Mouse (Mus musculus): ENCODE results near the gene Sp1. TPM values are rescaled to one million over a fixed set of nuclear protein-coding genes. Genes with fewer than 3 reads are reported as not detected.

The Sp1 gene
- polyA plus RNA-seq, 1 experiment from 2014 or later = 6.9 TPM

DNA sequence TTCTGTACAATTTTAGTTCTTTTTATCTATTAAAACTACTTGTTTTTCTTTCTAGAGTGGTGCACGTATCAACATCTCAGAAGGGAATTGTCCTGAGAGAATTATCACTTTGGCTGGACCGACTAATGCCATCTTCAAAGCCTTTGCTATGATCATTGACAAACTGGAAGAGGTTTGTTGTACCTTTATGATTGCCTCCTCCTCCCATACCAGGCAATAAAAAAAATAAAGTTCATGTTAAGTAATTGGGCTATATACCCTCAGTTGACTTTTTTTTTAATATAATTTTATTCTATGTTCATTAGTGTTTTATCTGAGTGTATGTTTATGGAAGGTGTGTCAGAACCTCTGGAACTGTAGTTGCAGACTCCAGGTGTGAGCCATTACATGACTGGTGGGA lies 68.6 kb downstream of the Sp1 start:
- peaks cover 55% of the 10 kb centered on the region for H3K36me3 ChIP-seq
- no peak overlapping the region for H3K4me2 ChIP-seq
- no peak for ATAC-seq (ENCODE audit: insufficient number of reproducible peaks, low FRiP score)
- H3K9me3 ChIP-seq (replicated peaks) = no peaks in the 10 kb centered on the region
- H3K27me3 ChIP-seq (replicated peaks) = no peaks in the 10 kb centered on the region
- no peak overlapping the region for H3K4me3 ChIP-seq
- peaks cover 6% of the 10 kb centered on the region; the same call in 1 of the 2 replicates for H3K4me1 ChIP-seq (replicated peaks)
- H3K27ac ChIP-seq (ENCODE audit: poor library complexity, severe bottlenecking) = no peak overlapping the region
- 89% methylated on average over 2 of the region's 2 CpGs for WGBS
- H3K9ac ChIP-seq = no peak overlapping the region

DNA sequence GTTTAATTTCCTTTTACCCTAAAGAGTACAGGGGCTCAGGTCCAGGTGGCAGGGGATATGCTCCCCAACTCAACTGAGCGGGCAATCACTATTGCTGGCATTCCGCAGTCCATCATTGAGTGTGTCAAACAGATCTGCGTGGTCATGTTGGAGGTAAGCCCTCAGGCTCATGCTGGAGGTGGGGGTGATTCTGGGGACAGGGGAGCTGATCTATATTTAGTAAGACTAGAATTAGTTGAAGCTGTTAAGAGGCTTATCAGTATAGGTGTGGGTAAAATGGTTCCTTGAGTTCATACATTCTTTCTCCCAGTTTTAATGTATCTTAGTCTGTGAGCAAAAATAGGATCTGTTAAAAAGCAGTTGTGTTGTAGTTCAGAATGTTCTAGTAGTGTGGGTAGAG lies 77.2 kb downstream of the Sp1 start:
- Histone ChIP-seq H3K27ac (ENCODE audit: poor library complexity, severe bottlenecking) (peak overlapping the region; percentile 51), H3K4me2 (peak overlapping the region; percentile 40), H3K9me3 (replicated peaks) (no peaks in the 10 kb centered on the region), H3K9ac (no peak overlapping the region), H3K36me3 (peaks cover 76% of the 10 kb centered on the region), H3K4me1 (replicated peaks) (peaks cover 15% of the 10 kb centered on the region), H3K27me3 (replicated peaks) (no peaks in the 10 kb centered on the region), H3K4me3 (no peak overlapping the region)
- peak; percentile 48; the same call in 1 of the 2 replicates for ATAC-seq (ENCODE audit: insufficient number of reproducible peaks, low FRiP score)
- 43% methylated on average over 3 of the region's 3 CpGs for WGBS

DNA sequence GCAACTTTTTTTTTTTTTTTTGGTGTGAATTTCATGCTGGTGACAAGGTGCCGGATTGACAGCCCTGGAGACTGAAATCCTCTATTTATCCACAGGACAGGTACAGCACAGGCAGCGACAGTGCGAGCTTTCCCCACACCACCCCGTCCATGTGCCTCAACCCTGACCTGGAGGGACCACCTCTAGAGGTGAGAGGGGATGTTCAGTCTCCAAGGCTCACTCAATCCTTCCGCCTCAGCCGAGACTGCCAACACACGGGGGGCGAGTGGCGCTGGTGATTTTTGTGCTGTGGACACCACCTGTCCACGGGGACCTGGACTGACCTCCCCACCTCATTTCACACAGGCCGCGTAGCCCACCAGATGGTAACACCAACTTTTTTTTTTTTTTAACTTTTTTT lies 79.9 kb downstream of the Sp1 start:
- Histone ChIP-seq H3K4me3 (no peak overlapping the region), H3K4me2 (no peak overlapping the region), H3K4me1 (replicated peaks) (peaks cover 15% of the 10 kb centered on the region), H3K9me3 (replicated peaks) (no peaks in the 10 kb centered on the region), H3K27ac (ENCODE audit: poor library complexity, severe bottlenecking) (no peak overlapping the region), H3K36me3 (peaks cover 74% of the 10 kb centered on the region), H3K9ac (no peak overlapping the region), H3K27me3 (replicated peaks) (no peaks in the 10 kb centered on the region)
- ATAC-seq (ENCODE audit: insufficient number of reproducible peaks, low FRiP score) = no peak
- 86% methylated on average over 12 of the region's 12 CpGs for WGBS

Other genes starting within 250 kb of the Sp1 start
- gene Zfp740, start 202.9 kb upstream of the Sp1 start, polyA plus RNA-seq (2016; fragmentation: Nextera tagmentation; extraction: Ambion mirVana) = 47.3 and 48.6 TPM in 2 replicates
- 39.1 and 39.4 TPM in 2 replicates for gene Csad, start 201.4 kb upstream of the Sp1 start, polyA plus RNA-seq (2016; fragmentation: Nextera tagmentation; extraction: Ambion mirVana)
- 0.38 and 0.72 TPM in 2 replicates for gene Itgb7, start 174.2 kb upstream of the Sp1 start, polyA plus RNA-seq (2016; fragmentation: Nextera tagmentation; extraction: Ambion mirVana)
- 12.0 TPM in 2 replicates for gene Rarg, start 148.6 kb upstream of the Sp1 start, polyA plus RNA-seq (2016; fragmentation: Nextera tagmentation; extraction: Ambion mirVana)
- gene Gm9918, start 135.6 kb upstream of the Sp1 start, polyA plus RNA-seq (2016; fragmentation: Nextera tagmentation; extraction: Ambion mirVana) = 0.19 TPM in 1 of 2 replicates, not detected in the other
- 46.2 and 48.2 TPM in 2 replicates for gene Mfsd5, start 126.7 kb upstream of the Sp1 start, polyA plus RNA-seq (2016; fragmentation: Nextera tagmentation; extraction: Ambion mirVana)
- 24.0 and 26.1 TPM in 2 replicates for gene Espl1, start 109.9 kb upstream of the Sp1 start, polyA plus RNA-seq (2016; fragmentation: Nextera tagmentation; extraction: Ambion mirVana)
- 267 and 273 TPM in 2 replicates for gene Pfdn5, start 80.0 kb upstream of the Sp1 start, polyA plus RNA-seq (2016; fragmentation: Nextera tagmentation; extraction: Ambion mirVana)
- gene Myg1, start 74.4 kb upstream of the Sp1 start, polyA plus RNA-seq (2016; fragmentation: Nextera tagmentation; extraction: Ambion mirVana) = 58.8 and 60.7 TPM in 2 replicates
- 53.8 and 55.8 TPM in 2 replicates for gene Aaas, start 55.4 kb upstream of the Sp1 start, polyA plus RNA-seq (2016; fragmentation: Nextera tagmentation; extraction: Ambion mirVana)
- gene Sp7, start 39.0 kb upstream of the Sp1 start, polyA plus RNA-seq (2016; fragmentation: Nextera tagmentation; extraction: Ambion mirVana) = 0.34 and 0.58 TPM in 2 replicates
- gene Amhr2, start 39.2 kb downstream of the Sp1 start, polyA plus RNA-seq (2016; fragmentation: Nextera tagmentation; extraction: Ambion mirVana) = 0.38 and 0.71 TPM in 2 replicates
- gene Prr13, start 52.9 kb downstream of the Sp1 start, polyA plus RNA-seq (2016; fragmentation: Nextera tagmentation; extraction: Ambion mirVana) = 116 and 119 TPM in 2 replicates
- gene Pcbp2, start 64.4 kb downstream of the Sp1 start, polyA plus RNA-seq (2016; fragmentation: Nextera tagmentation; extraction: Ambion mirVana) = 134 and 142 TPM in 2 replicates
- gene Gm10337, start 97.6 kb downstream of the Sp1 start, polyA plus RNA-seq (2016; fragmentation: Nextera tagmentation; extraction: Ambion mirVana) = not detected in 2 replicates
- 14.7 and 17.3 TPM in 2 replicates for gene Map3k12, start 110.9 kb downstream of the Sp1 start, polyA plus RNA-seq (2016; fragmentation: Nextera tagmentation; extraction: Ambion mirVana)
- 100 and 104 TPM in 2 replicates for gene Tarbp2, start 112.0 kb downstream of the Sp1 start, polyA plus RNA-seq (2016; fragmentation: Nextera tagmentation; extraction: Ambion mirVana)
- gene Npff, start 118.8 kb downstream of the Sp1 start, polyA plus RNA-seq (2016; fragmentation: Nextera tagmentation; extraction: Ambion mirVana) = 2.2 and 2.8 TPM in 2 replicates
- not detected in 2 replicates for gene Gm28047, start 218.9 kb downstream of the Sp1 start, polyA plus RNA-seq (2016; fragmentation: Nextera tagmentation; extraction: Ambion mirVana)
- 31.0 and 32.5 TPM in 2 replicates for gene Atf7, start 219.3 kb downstream of the Sp1 start, polyA plus RNA-seq (2016; fragmentation: Nextera tagmentation; extraction: Ambion mirVana)